Comparison of ENCODE assay signal across 8 mouse cellular contexts in genomic region chr12:112950040-112950760, GRCm38 (mm10). TPM values are rescaled to one million over a fixed set of nuclear protein-coding genes. Genes with fewer than 3 reads are reported as not detected.
DNase-seq lines count a peak whose midpoint lies in the region; ATAC-seq lines count a peak whose summit lies in the region.

No protein-coding gene starts in this region.

- H3K9me3 ChIP-seq in hindbrain, embryonic 15.5 days = no peaks in the 10 kb centered on the region

- peak; percentile 39 for DNase-seq in WW6 (ENCODE audit: low read depth, low spot score)
- DNase-seq in cerebellum, postnatal 36 days = peak; percentile 91 to 94
- peak; percentile 92 to 94 for DNase-seq in frontal cortex, postnatal 36 days (ENCODE audit: low spot score in 2 of 2)
- DNase-seq in left cerebral cortex, adult 18-20 months (ENCODE audit: low spot score in 2 of 2) = peak; percentile 94 to 98
- DNase-seq in lung, postnatal 4 days = peak; percentile 91 to 95
- DNase-seq in right cerebral cortex, adult 18-20 months = peak; percentile 96
- peak; percentile 79 for DNase-seq in urinary bladder, adult 2 months (ENCODE audit: low spot score)

- peak overlapping the region; percentile 94 for H3K4me2 ChIP-seq in hindbrain, embryonic 15.5 days

- peak; percentile 93 for ATAC-seq in hindbrain, embryonic 15.5 days (ENCODE audit: low FRiP score, low read depth)

- H3K27me3 ChIP-seq in hindbrain, embryonic 15.5 days = no peaks in the 10 kb centered on the region

- H3K36me3 ChIP-seq in hindbrain, embryonic 15.5 days = no peaks in the 10 kb centered on the region

- peaks cover 26% of the 10 kb centered on the region for H3K4me1 ChIP-seq in hindbrain, embryonic 15.5 days (replicated peaks)

- under 1% methylated on average over 58 of the region's 58 CpGs for WGBS in hindbrain, embryonic 15.5 days

- peak overlapping the region; percentile 95 for H3K27ac ChIP-seq in hindbrain, embryonic 15.5 days (replicated peaks)

- peak overlapping the region; percentile 91 for H3K9ac ChIP-seq in hindbrain, embryonic 15.5 days

- peak overlapping the region; percentile 67 for H3K4me3 ChIP-seq in hindbrain, embryonic 15.5 days

RNA-seq across cellular contexts. Expression of gene Nudt14, which starts 8.3 kb away (rescaled TPM):
- polyA plus RNA-seq in hindbrain, embryonic 15.5 days (2015; fragmentation: Nextera tagmentation; extraction: Ambion mirVana) = 52.3 and 60.9 TPM in 2 replicates
- 10 to 100 TPM; 10.4 to 12.2 TPM for total RNA-seq in left cerebral cortex, adult 18-20 months (2021)
- polyA plus RNA-seq in urinary bladder, adult 2 months (2012; rRNA removed) = 42.4 and 54.6 TPM in 2 replicates

RNA-seq across cellular contexts. Expression of gene Jag2, which starts 20.6 kb away (rescaled TPM):
- 13.7 and 14.4 TPM in 2 replicates for polyA plus RNA-seq in hindbrain, embryonic 15.5 days (2015; fragmentation: Nextera tagmentation; extraction: Ambion mirVana)
- total RNA-seq in left cerebral cortex, adult 18-20 months (2021) = 10 to 100 TPM; 53.4 to 58.9 TPM
- polyA plus RNA-seq in urinary bladder, adult 2 months (2012; rRNA removed) = 42.7 and 62.7 TPM in 2 replicates

RNA-seq across cellular contexts. Expression of gene Btbd6, which starts 26.1 kb away (rescaled TPM):
- 53.0 and 56.6 TPM in 2 replicates for polyA plus RNA-seq in hindbrain, embryonic 15.5 days (2015; fragmentation: Nextera tagmentation; extraction: Ambion mirVana)
- 10 to 100 TPM; 67.9 to 68.5 TPM for total RNA-seq in left cerebral cortex, adult 18-20 months (2021)
- polyA plus RNA-seq in urinary bladder, adult 2 months (2012; rRNA removed) = 23.9 and 26.8 TPM in 2 replicates

RNA-seq across cellular contexts. Expression of gene Brf1, which starts 50.3 kb away (rescaled TPM):
- 49.3 and 51.3 TPM in 2 replicates for polyA plus RNA-seq in hindbrain, embryonic 15.5 days (2015; fragmentation: Nextera tagmentation; extraction: Ambion mirVana)
- total RNA-seq in left cerebral cortex, adult 18-20 months (2021) = 10 to 100 TPM; 45.0 to 47.0 TPM
- polyA plus RNA-seq in urinary bladder, adult 2 months (2012; rRNA removed) = 69.1 and 82.7 TPM in 2 replicates

Comparison
In these comparisons a context has a peak if more than half of its experiments do, and no peak if none do; other contexts are left out.
1. Peak in every context shown above with its lines: DNase-seq, ATAC-seq, H3K4me3 ChIP-seq and H3K27ac ChIP-seq.
2. DNase-seq: peak in every context shown above with its lines; median percentile 96 in left cerebral cortex, adult 18-20 months; 96 in right cerebral cortex, adult 18-20 months; 93 in frontal cortex, postnatal 36 days; 93 in lung, postnatal 4 days; 92 in cerebellum, postnatal 36 days; 79 in urinary bladder, adult 2 months; 39 in WW6.